Mouse (Mus musculus) spleen, adult 2 months (tissue): ENCODE measurements around the gene Klhl1. TPM values are rescaled to one million over a fixed set of nuclear protein-coding genes. Genes with fewer than 3 reads are reported as not detected.

Experiments used
- DNase-seq, 2 experiments: peaks; one replicate each; pipeline versions ENCODE4 v3.0.0 to v3.0.0-alpha.2; 2012 to 2021; ENCODE audit warnings: low spot score in 2 of 2, low read depth in 1 of 2
- H3K27ac ChIP-seq: fragments of 200-500 bp; 2 replicates; pipeline ENCODE4 v1.5.1; 2012; ENCODE audit warnings: low read length, inconsistent platforms; ENCODE audit not compliant: insufficient read depth
- H3K27me3 ChIP-seq: fragments of 200-500 bp; 2 replicates; pipeline ENCODE4 v1.6.1; 2012; ENCODE audit warnings: mild to moderate bottlenecking, moderate library complexity, low read length, inconsistent platforms; ENCODE audit not compliant: control insufficient read depth, insufficient read depth
- H3K36me3 ChIP-seq: fragments of 200-500 bp; 2 replicates; pipeline ENCODE4 v1.6.1; 2012; ENCODE audit warnings: mild to moderate bottlenecking, low read length, inconsistent platforms; ENCODE audit not compliant: control insufficient read depth, insufficient read depth
- H3K4me1 ChIP-seq: fragments of 200-500 bp; 2 replicates; pipeline ENCODE4 v1.6.1; 2011; ENCODE audit warnings: inconsistent platforms; ENCODE audit not compliant: control insufficient read depth, insufficient read depth, insufficient read length
- H3K4me3 ChIP-seq: fragments of 200-500 bp; 2 replicates; pipeline ENCODE4 v1.5.1; 2011; ENCODE audit warnings: mild to moderate bottlenecking, inconsistent platforms; ENCODE audit not compliant: insufficient read depth, insufficient read length; ENCODE audit errors: extremely low read depth
- CTCF ChIP-seq: fragments of 200-500 bp; IDR thresholded peaks from 2 replicates; pipeline ENCODE4 v1.5.1; 2011; ENCODE audit warnings: mild to moderate bottlenecking, inconsistent platforms; ENCODE audit not compliant: insufficient read depth, insufficient read length, insufficient replicate concordance; ENCODE audit errors: extremely low read depth
- POLR2A ChIP-seq: fragments of 200-500 bp; IDR thresholded peaks from 2 replicates; pipeline ENCODE4 v1.6.1; 2011; ENCODE audit warnings: low read depth, low read length, inconsistent platforms
- WGBS: fragments of 180-500 bp; shearing (Covaris S2); methylation state at CpG from one replicate; pipeline ENCODE4 v1.1.7; 2018; 5-methylcytosine and 5-hydroxymethylcytosine counted together
- polyA plus RNA-seq: library from polyadenylated mRNA; depleted of rRNA; stranded (reverse); fragments of >200 nt; gene quantifications from 2 replicates; pipeline ENCODE4 v1.2.3, GENCODE M21; 2012

Gene Klhl1
- polyA plus RNA-seq, 1 experiment = not detected

- Histone ChIP-seq H3K4me3 (no peak overlapping the region), H3K27ac (no peak overlapping the region), H3K27me3 (no peaks in the 10 kb centered on the region), H3K4me1 (no peaks in the 10 kb centered on the region), H3K36me3 (no peaks in the 10 kb centered on the region)
- 87% methylated on average over 2 of the region's 2 CpGs for WGBS
- TF ChIP-seq POLR2A (no peak), CTCF (no peak)
- no peak for DNase-seq
These were observed 344.4 kb downstream of the Klhl1 start for GRCm38 (mm10) chr14:96174546-96174945.

- 73% methylated on average over 9 of the region's 9 CpGs for WGBS
- Histone ChIP-seq H3K27me3 (no peaks in the 10 kb centered on the region), H3K36me3 (no peaks in the 10 kb centered on the region), H3K4me1 (no peaks in the 10 kb centered on the region), H3K4me3 (no peak overlapping the region), H3K27ac (no peak overlapping the region)
- no peak for DNase-seq
- TF ChIP-seq POLR2A = no peak
- no peak for TF ChIP-seq CTCF
These were observed 375.8 kb downstream of the Klhl1 start for GRCm38 (mm10) chr14:96143137-96143536.

GRCm38 (mm10) chr14:96140246-96140645 lies 378.7 kb downstream of the Klhl1 start:
- no peaks in the 10 kb centered on the region for H3K36me3 ChIP-seq
- no peaks in the 10 kb centered on the region for H3K4me1 ChIP-seq
- H3K27me3 ChIP-seq = no peaks in the 10 kb centered on the region
- no peak overlapping the region for H3K27ac ChIP-seq
- TF ChIP-seq CTCF (no peak), POLR2A (no peak)
- 87% methylated on average over 2 of the region's 2 CpGs for WGBS
- no peak for DNase-seq
- H3K4me3 ChIP-seq = no peak overlapping the region

- no peak for DNase-seq
- no peak overlapping the region for H3K27ac ChIP-seq
- no peaks in the 10 kb centered on the region for H3K36me3 ChIP-seq
- 70% methylated on average over 7 of the region's 7 CpGs for WGBS
- no peak overlapping the region for H3K4me3 ChIP-seq
- TF ChIP-seq POLR2A (no peak), CTCF (no peak)
- no peaks in the 10 kb centered on the region for H3K27me3 ChIP-seq
- H3K4me1 ChIP-seq = no peaks in the 10 kb centered on the region
These were observed 411.5 kb downstream of the Klhl1 start for GRCm38 (mm10) chr14:96107396-96107795.

- WGBS = 82% methylated on average over 6 of the region's 6 CpGs
These were observed 437.2 kb downstream of the Klhl1 start for GRCm38 (mm10) chr14:96081681-96082207.

DNA sequence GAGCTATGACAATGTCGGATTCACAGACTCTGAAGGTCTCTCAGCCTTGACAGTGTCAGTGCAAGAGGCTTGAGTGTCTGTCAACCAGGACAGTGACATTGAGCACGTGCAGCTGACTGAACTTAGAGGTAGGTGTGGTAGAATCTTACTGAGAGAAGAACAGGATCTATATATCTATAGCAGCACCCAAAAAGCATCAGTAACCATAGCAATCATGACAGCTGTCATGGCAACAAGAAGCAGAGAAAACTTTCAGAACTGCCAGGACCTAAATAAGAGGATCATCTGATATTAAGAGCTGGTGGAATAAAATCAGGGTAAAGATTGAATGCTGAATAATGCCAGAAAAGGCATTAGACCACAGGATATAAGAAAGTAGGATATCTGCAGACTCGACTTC lies 453.0 kb downstream of the Klhl1 start:
- WGBS = 77% methylated on average over 3 of the region's 3 CpGs
- TF ChIP-seq POLR2A = no peak
- TF ChIP-seq CTCF = no peak
- Histone ChIP-seq H3K4me1 (no peaks in the 10 kb centered on the region), H3K27me3 (no peaks in the 10 kb centered on the region), H3K36me3 (no peaks in the 10 kb centered on the region), H3K4me3 (no peak overlapping the region), H3K27ac (no peak overlapping the region)
- DNase-seq = no peak

More at GRCm38 (mm10) chr14:96081681-96082207, 437.2 kb downstream of the Klhl1 start:
- DNase-seq = no peak
- TF ChIP-seq CTCF (no peak), POLR2A (no peak)
- H3K4me3 ChIP-seq = no peak overlapping the region
- no peaks in the 10 kb centered on the region for H3K36me3 ChIP-seq
- no peak overlapping the region for H3K27ac ChIP-seq
- no peaks in the 10 kb centered on the region for H3K4me1 ChIP-seq
- no peaks in the 10 kb centered on the region for H3K27me3 ChIP-seq
